Mouse (Mus musculus) ES-E14 (cell line): ENCODE results near the gene Baiap2. TPM values are rescaled to one million over a fixed set of nuclear protein-coding genes. Genes with fewer than 3 reads are reported as not detected.

Experiments used
- DNase-seq: peaks from one replicate; pipeline ENCODE4 v3.0.0-alpha.2; 2013; ENCODE audit warnings: low read depth, low spot score
- H3K27ac ChIP-seq: 2 replicates; pipeline ENCODE4 v1.5.1; 2012; ENCODE audit warnings: low read depth, mild to moderate bottlenecking, low read length, moderate library complexity, mixed read lengths; ENCODE audit not compliant: poor library complexity, insufficient read depth, severe bottlenecking
- H3K36me3 ChIP-seq: 2 replicates; pipeline ENCODE4 v1.6.1; 2012; ENCODE audit warnings: mild to moderate bottlenecking, low read length, moderate library complexity, mixed read lengths; ENCODE audit not compliant: control insufficient read depth, poor library complexity, insufficient read depth, severe bottlenecking
- H3K4me1 ChIP-seq, 2 experiments: fragments of 150-350 bp in 1 of 2; sonication (generic) in 1 of 2; 2 replicates each; pipeline ENCODE4 v1.6.1; 2012; ENCODE audit warnings: low read length in 2 of 2, mild to moderate bottlenecking in 1 of 2, mixed read lengths in 1 of 2; ENCODE audit not compliant: control insufficient read depth in 2 of 2, insufficient read depth in 2 of 2, poor library complexity in 1 of 2
- H3K4me3 ChIP-seq, 2 experiments: fragments of 150-350 bp in 1 of 2; sonication (generic) in 1 of 2; 2 replicates each; pipeline ENCODE4 v1.5.1; 2012; ENCODE audit warnings: low read length in 2 of 2, low read depth in 1 of 2, mild to moderate bottlenecking in 1 of 2, mixed read lengths in 1 of 2; ENCODE audit not compliant: insufficient read depth in 1 of 2, poor library complexity in 1 of 2, severe bottlenecking in 1 of 2
- H3K9ac ChIP-seq: 2 replicates; pipeline ENCODE4 v1.6.1; 2012; ENCODE audit warnings: low read depth, mild to moderate bottlenecking, low read length, mixed read lengths; ENCODE audit not compliant: poor library complexity, insufficient read depth, severe bottlenecking
- H3K9me3 ChIP-seq: fragments of 150-350 bp; sonication (generic); 2 replicates; pipeline ENCODE4 v1.6.1; 2012; ENCODE audit warnings: low read depth, mild to moderate bottlenecking, low read length; ENCODE audit not compliant: control insufficient read depth, insufficient read depth
- CHD2 ChIP-seq: IDR thresholded peaks from 2 replicates; pipeline ENCODE4 v1.6.1; 2014; ENCODE audit warnings: mild to moderate bottlenecking, low read depth, low read length, inconsistent platforms
- HCFC1 ChIP-seq: IDR thresholded peaks from 2 replicates; pipeline ENCODE4 v1.6.1; 2012; ENCODE audit warnings: low read length, inconsistent platforms, borderline replicate concordance; ENCODE audit not compliant: insufficient read depth
- MAFK ChIP-seq: IDR thresholded peaks from 2 replicates; pipeline ENCODE4 v1.6.1; 2014; ENCODE audit warnings: mild to moderate bottlenecking, low read depth, low read length, inconsistent platforms; ENCODE audit not compliant: insufficient read depth
- ZC3H11A ChIP-seq: IDR thresholded peaks from 2 replicates; pipeline ENCODE4 v1.6.1; 2012; ENCODE audit warnings: low read depth, mild to moderate bottlenecking, inconsistent platforms, low read length, borderline replicate concordance
- ZNF384 ChIP-seq: IDR thresholded peaks from 2 replicates; pipeline ENCODE4 v1.6.1; 2012; ENCODE audit warnings: low read depth, low read length, inconsistent platforms
- in situ Hi-C, 2 experiments: fragments of 600-800 bp; cut with MboI; formaldehyde crosslinking; loops; one replicate each; pipeline ENCODE4 v1.15.1; 2025; ENCODE audit warnings: low sequenced_read_pairs in 2 of 2, inconsistent platforms in 1 of 2; ENCODE audit not compliant: unreplicated experiment in 2 of 2
- total RNA-seq: library from RNA; depleted of rRNA; stranded (reverse); fragments of 300-350 nt; gene quantifications from 2 replicates; pipeline ENCODE4 v1.2.3, GENCODE M21; 2012

Gene Baiap2
- total RNA-seq, 1 experiment: 23.3 TPM

DNA sequence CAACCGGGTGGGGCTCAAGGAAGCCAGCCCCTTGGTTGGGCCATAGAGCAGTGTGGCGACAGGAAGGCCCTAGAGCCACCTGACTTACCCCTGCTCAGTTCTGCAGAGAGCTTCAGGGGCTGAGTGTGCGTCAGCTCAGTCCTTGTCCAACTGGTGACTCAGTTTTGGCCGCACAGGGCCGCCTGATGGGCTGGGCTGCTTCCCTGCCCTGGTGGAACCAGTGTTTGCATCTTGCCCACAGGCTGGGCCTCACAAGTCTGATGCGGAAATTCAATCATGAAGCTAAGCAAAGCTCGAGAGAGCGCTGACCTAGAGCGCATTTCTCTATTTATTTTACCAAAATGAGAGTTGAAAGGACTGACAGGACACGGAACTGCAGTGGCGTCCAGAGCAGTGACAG lies 43.6 kb upstream of the Baiap2 start:
- Histone ChIP-seq H3K4me1 (peaks cover 5 to 18% of the 10 kb centered on the region in 2 experiments; a peak in 3 of 4 replicates), H3K9me3 (no peaks in the 10 kb centered on the region), H3K9ac (no peak overlapping the region), H3K36me3 (peaks cover 23% of the 10 kb centered on the region; the same call in 1 of the 2 replicates), H3K27ac (no peak overlapping the region), H3K4me3 (no peak overlapping the region)
- TF ChIP-seq CHD2: no peak
- TF ChIP-seq ZC3H11A: no peak
- no peak for TF ChIP-seq ZNF384
- TF ChIP-seq HCFC1: no peak
- no peak for TF ChIP-seq MAFK
- in situ Hi-C loops: no loop called here
- DNase-seq: no peak

DNA sequence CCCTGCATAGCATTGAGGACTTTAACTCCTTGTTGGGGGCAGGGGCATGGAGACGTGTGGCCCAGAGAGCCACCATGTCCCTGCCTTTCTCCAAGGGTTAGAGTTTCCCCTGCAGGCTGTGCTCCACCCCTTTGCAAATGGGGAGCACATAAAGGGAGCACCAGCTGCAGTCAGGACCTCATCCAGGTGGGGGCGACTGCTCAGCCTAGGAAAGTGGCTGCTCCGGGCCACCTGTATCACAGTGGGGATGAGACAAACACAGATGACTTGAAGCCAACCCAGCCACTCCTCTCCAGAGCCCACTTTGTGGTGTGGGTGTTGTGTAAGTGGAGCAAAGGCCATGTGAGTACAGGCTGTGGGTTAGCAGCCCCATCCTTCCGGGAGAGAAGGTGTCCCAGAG lies 41.4 kb upstream of the Baiap2 start:
- H3K4me3 ChIP-seq: no peak overlapping the region
- no peak overlapping the region for H3K9ac ChIP-seq
- peaks cover 0 to 5% of the 10 kb centered on the region in 2 experiments; a peak in 2 of 4 replicates for H3K4me1 ChIP-seq
- no peak overlapping the region for H3K27ac ChIP-seq
- TF ChIP-seq ZNF384 (no peak), MAFK (no peak)
- H3K9me3 ChIP-seq: no peaks in the 10 kb centered on the region
- DNase-seq: no peak
- in situ Hi-C loops: loop anchor here in 1 of 2 experiments (25.0 kb wide), 1 partner anchor 389 kb away; no protein-coding TSS in a partner anchor
- peaks cover 13% of the 10 kb centered on the region; the same call in 1 of the 2 replicates for H3K36me3 ChIP-seq

DNA sequence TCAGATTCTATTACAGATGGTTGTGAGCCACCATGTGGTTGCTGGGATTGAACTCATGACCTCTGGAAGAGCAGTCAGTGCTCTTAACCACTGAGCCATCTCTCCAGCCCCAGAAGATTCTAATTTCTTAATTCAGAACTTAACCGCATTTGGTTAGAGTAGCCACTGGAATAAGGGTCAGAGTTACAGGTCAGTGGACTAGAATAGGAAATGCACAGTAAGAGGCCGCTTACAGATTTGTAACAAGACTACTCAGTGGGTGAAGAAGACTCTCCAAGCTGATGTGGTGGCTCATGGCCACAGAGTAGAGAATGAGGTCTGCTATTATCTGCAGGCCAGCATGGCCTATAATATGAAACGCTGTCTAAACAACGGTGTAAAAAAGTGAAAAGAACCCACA lies 39.7 kb upstream of the Baiap2 start:
- no peak for DNase-seq
- no peak overlapping the region for H3K9ac ChIP-seq
- no peaks in the 10 kb centered on the region for H3K9me3 ChIP-seq
- in situ Hi-C loops: loop anchor here in 1 of 2 experiments (25.0 kb wide), 1 partner anchor 391 kb away; no protein-coding TSS in a partner anchor
- no peak overlapping the region for H3K4me3 ChIP-seq
- H3K27ac ChIP-seq: no peak overlapping the region
- H3K4me1 ChIP-seq: no peaks in the 10 kb centered on the region
- peaks cover 6% of the 10 kb centered on the region; the same call in 1 of the 2 replicates for H3K36me3 ChIP-seq
- no peak for TF ChIP-seq CHD2
- no peak for TF ChIP-seq ZC3H11A
- TF ChIP-seq HCFC1: no peak

DNA sequence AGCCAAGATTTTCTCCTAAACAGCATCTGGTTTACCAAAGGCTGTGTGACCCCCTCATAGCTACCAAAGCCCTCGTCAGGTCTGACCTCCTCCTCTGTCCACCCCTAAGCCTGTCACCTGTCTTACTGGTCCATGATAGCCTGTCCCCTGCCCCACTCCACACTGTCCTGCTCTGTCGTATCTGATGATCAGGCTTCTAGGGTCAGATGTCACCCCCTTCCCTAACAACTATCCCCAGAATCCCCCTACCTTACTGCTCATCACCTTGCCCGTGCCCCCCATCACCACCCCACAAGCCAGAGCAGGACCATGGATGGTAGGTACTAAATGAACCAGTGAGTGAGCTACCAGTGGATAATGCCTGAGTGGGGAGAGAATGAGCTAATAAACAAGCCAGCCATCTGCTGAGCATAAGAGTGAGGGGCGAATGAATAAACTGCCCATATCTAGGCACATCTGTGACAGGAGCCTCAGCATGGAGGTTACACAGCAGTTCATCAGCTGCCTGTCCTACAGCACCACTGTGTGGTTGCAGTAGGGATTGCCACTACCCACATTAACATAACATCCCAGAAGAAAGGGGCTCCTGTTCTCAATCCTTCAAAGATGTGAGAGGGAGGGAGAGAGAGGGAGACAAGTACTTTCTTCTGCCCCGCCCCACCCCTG lies 37.8 kb upstream of the Baiap2 start:
- H3K36me3 ChIP-seq: no peaks in the 10 kb centered on the region
- TF ChIP-seq CHD2: no peak
- TF ChIP-seq MAFK: no peak
- no peak for TF ChIP-seq ZNF384
- peak; percentile 97 for TF ChIP-seq ZC3H11A
- TF ChIP-seq HCFC1: peak; percentile 22; the same call in 1 of the 2 replicates
- no peak overlapping the region for H3K9ac ChIP-seq
- in situ Hi-C loops: loop anchor here (5.0 to 25.0 kb wide), 2 partner anchors 392 to 402 kb away; no protein-coding TSS in a partner anchor
- no peaks in the 10 kb centered on the region for H3K9me3 ChIP-seq
- H3K4me3 ChIP-seq: no peak overlapping the region
- peaks cover 0 to 6% of the 10 kb centered on the region in 2 experiments; a peak in 1 of 4 replicates for H3K4me1 ChIP-seq
- peak; percentile 74 for DNase-seq
- no peak overlapping the region for H3K27ac ChIP-seq

DNA sequence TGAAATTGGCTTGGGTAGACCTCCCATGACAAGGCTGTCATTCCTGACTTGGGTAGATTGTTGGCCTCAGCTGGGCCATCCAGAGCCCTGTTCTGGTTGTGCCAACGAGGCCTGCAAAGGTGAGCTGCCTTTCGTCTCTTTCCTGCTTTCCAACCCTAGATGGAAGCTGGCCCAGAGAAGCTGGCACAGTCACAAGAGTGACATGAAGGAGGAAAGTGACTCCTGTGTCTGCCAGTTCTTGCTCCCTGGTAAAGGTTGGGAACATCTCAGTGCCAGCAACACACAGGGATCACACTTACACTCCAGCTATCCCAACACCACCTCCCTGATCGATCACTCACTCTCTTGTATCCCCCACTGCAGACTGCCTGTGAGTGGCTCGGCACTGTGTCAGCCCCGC lies 36.8 kb upstream of the Baiap2 start:
- Histone ChIP-seq H3K9ac (no peak overlapping the region), H3K4me3 (no peak overlapping the region), H3K9me3 (no peaks in the 10 kb centered on the region), H3K27ac (no peak overlapping the region), H3K4me1 (peaks cover 0 to 10% of the 10 kb centered on the region in 2 experiments; a peak in 1 of 4 replicates), H3K36me3 (no peaks in the 10 kb centered on the region)
- DNase-seq: no peak
- no peak for TF ChIP-seq HCFC1
- no peak for TF ChIP-seq MAFK
- no peak for TF ChIP-seq CHD2
- TF ChIP-seq ZC3H11A: no peak
- no peak for TF ChIP-seq ZNF384
- in situ Hi-C loops: loop anchor here (5.0 to 25.0 kb wide), 2 partner anchors 393 to 403 kb away; no protein-coding TSS in a partner anchor
